Mouse (Mus musculus): ENCODE measurements around the gene Zfp369. TPM values are rescaled to one million over a fixed set of nuclear protein-coding genes. Genes with fewer than 3 reads are reported as not detected.

Gene Zfp369
- polyA plus RNA-seq (2015; fragmentation: Nextera tagmentation; extraction: Ambion mirVana), result 14.6 and 15.9 TPM in 2 replicates

- no peaks in the 10 kb centered on the region for H3K27me3 ChIP-seq
- ATAC-seq (ENCODE audit: low read depth), result peak; percentile 99
- peak within 1 kb of the TSS; percentile 69 for H3K4me2 ChIP-seq
- H3K36me3 ChIP-seq, result peaks cover 47% of the 10 kb centered on the region
- peak within 1 kb of the TSS; percentile 88 for H3K9ac ChIP-seq
- peaks cover 18% of the 10 kb centered on the region for H3K4me1 ChIP-seq (replicated peaks)
- peak within 1 kb of the TSS; percentile 90 for H3K27ac ChIP-seq (replicated peaks)
- peaks cover 42% of the 10 kb centered on the region for H3K9me3 ChIP-seq
- under 1% methylated on average over 50 of the region's 50 CpGs for WGBS
- peak within 1 kb of the TSS; percentile 75 for H3K4me3 ChIP-seq
Observed at GRCm38 (mm10) chr13:65278383-65279341, at the start of gene Zfp369. Gene Zfp369, plus strand, starts transcription at chr13:65278814.

DNA sequence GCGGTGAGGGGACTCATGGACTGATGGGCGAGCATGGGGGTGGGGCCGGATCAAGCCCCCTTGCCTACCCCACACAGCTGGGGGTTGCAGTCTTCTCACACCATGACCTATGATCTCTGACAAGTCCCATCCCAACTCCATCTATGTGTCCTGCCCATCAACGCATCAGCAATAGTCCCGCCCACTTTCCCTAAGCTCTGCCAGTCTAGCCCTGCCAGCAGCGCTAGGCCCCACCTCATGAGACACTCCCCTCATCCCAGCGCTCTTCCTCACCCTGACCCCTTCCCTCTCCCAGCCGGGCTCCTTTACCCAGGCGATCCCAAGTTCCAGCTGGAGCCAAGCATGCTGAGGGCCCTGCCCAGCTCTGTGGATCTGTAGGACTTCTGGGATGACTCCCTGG, 41.4 kb upstream of the Zfp369 start:
- Histone ChIP-seq H3K9me3 (peaks cover 6% of the 10 kb centered on the region), H3K27me3 (no peaks in the 10 kb centered on the region), H3K4me1 (replicated peaks) (peaks cover 9% of the 10 kb centered on the region), H3K9ac (no peak overlapping the region), H3K4me3 (no peak overlapping the region), H3K27ac (replicated peaks) (no peak overlapping the region), H3K4me2 (no peak overlapping the region), H3K36me3 (no peaks in the 10 kb centered on the region)
- 73% methylated on average over 9 of the region's 9 CpGs for WGBS
- ATAC-seq (ENCODE audit: low read depth), result no peak

DNA sequence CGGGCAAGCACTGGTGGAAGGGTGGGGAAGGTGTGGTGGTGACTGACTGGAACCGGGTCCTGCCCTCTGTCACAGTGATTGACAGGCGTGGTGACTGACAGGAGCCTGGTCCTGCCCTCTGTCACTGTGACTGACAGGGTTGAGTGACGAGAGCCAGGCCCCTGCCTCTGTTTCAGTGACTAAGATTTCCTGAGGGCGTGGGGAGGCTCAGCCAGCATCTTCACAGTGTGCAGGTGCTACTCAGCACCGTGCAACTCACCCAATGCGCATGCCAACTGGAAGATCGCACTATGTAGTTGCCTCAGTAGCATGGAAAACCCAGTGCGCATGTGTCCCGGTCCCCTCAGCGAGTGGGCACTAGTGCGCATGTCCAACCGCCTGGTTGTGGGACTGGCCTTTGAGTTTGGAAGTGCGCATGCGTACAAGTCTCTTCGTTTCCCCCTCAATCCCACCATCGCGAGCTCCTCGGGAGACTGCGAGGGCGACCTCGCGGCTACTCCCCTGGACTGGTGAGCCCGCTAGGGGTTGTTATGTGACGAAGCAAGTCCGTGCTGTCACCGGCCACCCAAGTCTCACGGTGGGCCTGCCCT, 38.0 kb upstream of the Zfp369 start:
- Histone ChIP-seq H3K27ac (replicated peaks) (peak overlapping the region; percentile 90), H3K27me3 (no peaks in the 10 kb centered on the region), H3K4me2 (peak overlapping the region; percentile 99), H3K36me3 (peaks cover 12% of the 10 kb centered on the region), H3K4me1 (replicated peaks) (peaks cover 16% of the 10 kb centered on the region), H3K4me3 (peak overlapping the region; percentile 76), H3K9me3 (peaks cover 17% of the 10 kb centered on the region), H3K9ac (peak overlapping the region; percentile 79)
- peak; percentile 98 for ATAC-seq (ENCODE audit: low read depth)
- 1% methylated on average over 28 of the region's 28 CpGs for WGBS

- peak overlapping the region; percentile 90 for H3K27ac ChIP-seq (replicated peaks)
- H3K9ac ChIP-seq, result peak overlapping the region; percentile 79
- peak overlapping the region; percentile 76 for H3K4me3 ChIP-seq
- under 1% methylated on average over 45 of the region's 45 CpGs for WGBS
- ATAC-seq (ENCODE audit: low read depth), result peak; percentile 90
- H3K9me3 ChIP-seq, result peaks cover 23% of the 10 kb centered on the region
- H3K4me1 ChIP-seq (replicated peaks), result peaks cover 16% of the 10 kb centered on the region
- peaks cover 17% of the 10 kb centered on the region for H3K36me3 ChIP-seq
- peak overlapping the region; percentile 99 for H3K4me2 ChIP-seq
- no peaks in the 10 kb centered on the region for H3K27me3 ChIP-seq
Observed at GRCm38 (mm10) chr13:65241099-65241626, 37.5 kb upstream of the Zfp369 start.

DNA sequence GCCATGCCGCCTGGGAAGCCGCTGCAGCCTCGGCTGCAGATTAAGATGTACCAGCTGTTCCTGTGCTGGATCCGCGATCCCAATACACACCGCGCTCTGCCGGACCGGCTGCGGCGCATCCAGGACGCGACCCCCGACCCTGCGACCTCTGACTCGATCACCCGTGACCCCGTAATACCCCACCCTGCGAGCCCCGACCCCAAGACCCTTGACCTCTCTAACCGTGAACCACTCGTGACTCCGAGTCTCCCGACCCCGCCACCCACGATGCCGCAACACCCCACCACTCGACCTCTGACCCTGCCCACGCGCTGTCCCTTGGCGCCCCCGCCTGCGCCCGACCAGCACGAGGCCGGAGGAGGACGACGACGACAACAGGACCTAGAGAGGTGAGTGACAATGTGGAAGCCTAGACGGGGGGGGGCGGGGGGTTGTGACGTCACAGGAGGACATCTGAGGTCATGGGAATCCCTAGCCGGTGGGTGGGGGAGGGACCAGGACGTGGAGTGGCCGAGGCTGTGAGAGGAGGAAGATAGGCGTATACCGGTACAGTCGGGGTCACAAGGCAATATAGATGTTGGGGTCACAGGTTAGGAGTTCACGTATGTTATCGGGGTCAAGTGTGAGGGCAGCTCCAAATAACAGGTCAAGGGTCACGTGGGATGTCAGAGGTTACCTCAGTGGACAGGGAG, 36.8 kb upstream of the Zfp369 start:
- Histone ChIP-seq H3K36me3 (peaks cover 19% of the 10 kb centered on the region), H3K27me3 (no peaks in the 10 kb centered on the region), H3K9me3 (peaks cover 24% of the 10 kb centered on the region), H3K4me1 (replicated peaks) (peaks cover 16% of the 10 kb centered on the region), H3K9ac (peak overlapping the region; percentile 79), H3K27ac (replicated peaks) (peak overlapping the region; percentile 90), H3K4me3 (peak overlapping the region; percentile 76), H3K4me2 (peak overlapping the region; percentile 99)
- 3% methylated on average over 51 of the region's 51 CpGs for WGBS
- peak; percentile 44 for ATAC-seq (ENCODE audit: low read depth)

DNA sequence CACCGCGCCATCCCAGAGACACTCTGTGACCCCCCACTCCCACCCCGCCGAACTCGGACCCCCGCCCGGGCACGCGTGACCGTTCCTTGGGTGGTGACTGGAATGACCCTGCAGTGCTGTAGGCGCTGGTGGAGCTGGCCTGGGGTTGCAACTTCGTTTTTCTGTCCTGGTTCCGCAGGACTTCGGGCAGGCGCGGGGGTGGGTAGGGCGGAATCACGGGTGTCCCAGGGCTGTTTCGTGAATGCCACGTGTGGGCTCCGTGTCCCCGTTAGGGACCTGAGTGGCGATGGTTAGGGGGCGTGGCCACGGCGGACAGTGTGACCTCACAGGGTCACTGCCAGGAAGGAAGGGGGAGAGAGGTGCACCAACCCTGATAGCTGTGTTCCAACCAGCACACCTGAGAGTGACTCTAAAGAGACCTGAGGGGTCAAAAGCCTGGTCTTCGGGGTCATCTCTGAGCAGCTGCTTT, 36.3 kb upstream of the Zfp369 start:
- Histone ChIP-seq H3K4me1 (replicated peaks) (peaks cover 16% of the 10 kb centered on the region), H3K27me3 (no peaks in the 10 kb centered on the region), H3K27ac (replicated peaks) (no peak overlapping the region), H3K9me3 (peaks cover 22% of the 10 kb centered on the region), H3K36me3 (peaks cover 19% of the 10 kb centered on the region), H3K9ac (peak overlapping the region; percentile 79), H3K4me3 (peak overlapping the region; percentile 76), H3K4me2 (peak overlapping the region; percentile 99)
- WGBS, result 38% methylated on average over 27 of the region's 27 CpGs
- no peak for ATAC-seq (ENCODE audit: low read depth)

DNA sequence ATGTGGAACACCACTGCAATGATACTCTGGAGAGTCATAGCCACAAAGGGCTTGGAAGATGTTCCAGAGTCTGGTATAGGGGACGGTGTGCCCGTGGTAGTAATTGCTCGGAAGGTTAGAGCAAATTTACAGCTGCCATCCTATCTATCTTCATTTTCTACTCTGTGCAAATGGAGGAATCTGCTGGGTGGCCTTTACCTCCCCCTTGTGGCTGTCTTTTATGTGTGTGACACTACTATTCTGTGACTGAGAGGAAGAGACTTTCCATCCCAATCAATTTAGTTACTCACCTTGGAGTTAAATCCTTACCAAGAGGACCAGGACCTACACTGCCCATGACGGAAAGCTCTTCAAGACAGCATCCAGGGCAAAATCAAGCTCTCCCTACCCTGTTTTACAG, 35.3 kb upstream of the Zfp369 start:
- H3K4me3 ChIP-seq, result 0 out of 2 replicates have a peak overlapping the region, but pooled peaks have one; percentile 1
- ATAC-seq (ENCODE audit: low read depth), result no peak
- peaks cover 16% of the 10 kb centered on the region for H3K4me1 ChIP-seq (replicated peaks)
- H3K27me3 ChIP-seq, result no peaks in the 10 kb centered on the region
- H3K9me3 ChIP-seq, result peaks cover 26% of the 10 kb centered on the region
- no peak overlapping the region for H3K9ac ChIP-seq
- no peak overlapping the region for H3K4me2 ChIP-seq
- H3K27ac ChIP-seq (replicated peaks), result no peak overlapping the region
- peaks cover 27% of the 10 kb centered on the region for H3K36me3 ChIP-seq
- 98% methylated on average over 4 of the region's 4 CpGs for WGBS

GRCm38 (mm10) chr13:65258175-65258954, 20.2 kb upstream of the Zfp369 start:
- 0 out of 2 replicates have a peak overlapping the region, but pooled peaks have one; percentile 27 for H3K9ac ChIP-seq
- H3K4me1 ChIP-seq (replicated peaks), result no peaks in the 10 kb centered on the region
- no peaks in the 10 kb centered on the region for H3K27me3 ChIP-seq
- H3K9me3 ChIP-seq, result peaks cover 70% of the 10 kb centered on the region
- H3K4me2 ChIP-seq, result peak overlapping the region; percentile 46
- ATAC-seq (ENCODE audit: low read depth), result peak; percentile 90
- 27% methylated on average over 36 of the region's 36 CpGs for WGBS
- H3K4me3 ChIP-seq, result peak overlapping the region; percentile 29
- peaks cover 52% of the 10 kb centered on the region for H3K36me3 ChIP-seq
- no peak overlapping the region; the same call in 1 of the 2 replicates for H3K27ac ChIP-seq (replicated peaks)

DNA sequence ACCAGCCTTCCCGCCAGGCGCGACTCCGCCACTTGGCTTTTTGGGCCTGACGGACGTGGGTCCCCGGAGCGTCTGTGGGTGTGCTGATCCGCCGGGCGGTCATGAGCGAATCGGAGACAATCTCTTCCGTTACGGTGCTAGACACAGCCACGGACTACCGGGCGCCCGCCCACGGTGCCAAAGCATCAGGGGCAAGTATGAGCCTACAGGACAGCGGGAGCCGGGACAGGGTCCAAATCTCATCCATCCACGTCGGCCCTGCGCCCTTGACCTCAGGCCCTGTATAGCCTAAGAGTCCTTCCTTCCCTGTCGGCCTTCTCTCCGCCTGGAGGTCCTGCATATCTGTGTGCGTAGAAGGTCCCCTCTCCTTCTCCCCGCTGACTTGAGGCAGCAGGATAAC, 19.4 kb upstream of the Zfp369 start, which contains the start of gene Gm10775:
Gm10775 (plus strand) TSS at position 301 of the 400 bp plus-strand sequence.
- Histone ChIP-seq H3K36me3 (peaks cover 61% of the 10 kb centered on the region), H3K4me3 (peak within 1 kb of the TSS; percentile 29), H3K9ac (0 out of 2 replicates have a peak within 1 kb of the TSS, but pooled peaks have one; percentile 27), H3K27me3 (no peaks in the 10 kb centered on the region), H3K27ac (replicated peaks) (no peak within 1 kb of the TSS; the same call in 1 of the 2 replicates), H3K4me1 (replicated peaks) (no peaks in the 10 kb centered on the region), H3K9me3 (peaks cover 78% of the 10 kb centered on the region), H3K4me2 (peak within 1 kb of the TSS; percentile 46)
- 42% methylated on average over 29 of the region's 29 CpGs for WGBS
- ATAC-seq (ENCODE audit: low read depth), result peak; percentile 16; the same call in 1 of the 2 replicates

- Histone ChIP-seq H3K9me3 (peaks cover 90% of the 10 kb centered on the region), H3K9ac (no peak overlapping the region), H3K4me2 (no peak overlapping the region), H3K4me1 (replicated peaks) (no peaks in the 10 kb centered on the region), H3K36me3 (peaks cover 68% of the 10 kb centered on the region), H3K27ac (replicated peaks) (no peak overlapping the region), H3K4me3 (no peak overlapping the region), H3K27me3 (no peaks in the 10 kb centered on the region)
- WGBS, result 95% methylated on average over 5 of the region's 5 CpGs
- ATAC-seq (ENCODE audit: low read depth), result no peak
Observed at GRCm38 (mm10) chr13:65262086-65262485, 16.5 kb upstream of the Zfp369 start.

- Histone ChIP-seq H3K4me3 (peak overlapping the region; percentile 75), H3K4me1 (replicated peaks) (peaks cover 18% of the 10 kb centered on the region), H3K27ac (replicated peaks) (peak overlapping the region; percentile 90), H3K9me3 (peaks cover 49% of the 10 kb centered on the region), H3K9ac (peak overlapping the region; percentile 88), H3K27me3 (no peaks in the 10 kb centered on the region), H3K4me2 (peak overlapping the region; percentile 69), H3K36me3 (peaks cover 49% of the 10 kb centered on the region)
- 11% methylated on average over 9 of the region's 9 CpGs for WGBS
- peak; percentile 62 for ATAC-seq (ENCODE audit: low read depth)
Observed at GRCm38 (mm10) chr13:65277994-65278382, 626 bp upstream of the Zfp369 start.
